Mouse (Mus musculus) limb, embryonic 14.5 days (tissue): ENCODE measurements around the gene 2510009E07Rik. TPM values are rescaled to one million over a fixed set of nuclear protein-coding genes. Genes with fewer than 3 reads are reported as not detected.

Experiments
- ATAC-seq: fragments of 200-750 bp; cut with Nextera tagmentation; 2 replicates; pipeline ENCODE4 v1.8.0; 2017; ENCODE audit warnings: low read depth, moderate number of reproducible peaks, moderate TSS enrichment; ENCODE audit not compliant: low FRiP score
- DNase-seq: peaks from one replicate; pipeline ENCODE4 v3.0.0-alpha.2; 2015; ENCODE audit warnings: low spot score
- H3K27ac ChIP-seq: fragments of 300-500 bp; sonication (generic); replicated peaks from 2 replicates; pipeline ENCODE4 v1.5.1; 2014; ENCODE audit warnings: low read depth, mild to moderate bottlenecking, low read length, moderate library complexity, mixed read lengths
- H3K27me3 ChIP-seq: fragments of 300-500 bp; sonication (generic); 2 replicates; pipeline ENCODE4 v1.6.1; 2014; ENCODE audit warnings: low read length, mixed read lengths; ENCODE audit not compliant: control insufficient read depth, insufficient read depth
- H3K36me3 ChIP-seq: fragments of 300-500 bp; sonication (generic); 2 replicates; pipeline ENCODE4 v1.6.1; 2014; ENCODE audit warnings: mild to moderate bottlenecking, low read length, moderate library complexity, mixed read lengths; ENCODE audit not compliant: control insufficient read depth, insufficient read depth
- H3K4me1 ChIP-seq: fragments of 300-500 bp; sonication (generic); 2 replicates; pipeline ENCODE4 v1.6.1; 2014; ENCODE audit warnings: antibody characterized with exemption, low read length, mixed read lengths; ENCODE audit not compliant: control insufficient read depth, insufficient read depth
- H3K4me2 ChIP-seq: fragments of 300-500 bp; sonication (generic); replicated peaks from 2 replicates; pipeline ENCODE4 v1.6.1; 2014; ENCODE audit warnings: low read depth, mild to moderate bottlenecking, low read length, moderate library complexity; ENCODE audit not compliant: severe bottlenecking
- H3K4me3 ChIP-seq: fragments of 300-500 bp; sonication (generic); replicated peaks from 2 replicates; pipeline ENCODE4 v1.5.1; 2014; ENCODE audit warnings: low read length
- H3K9ac ChIP-seq: fragments of 300-500 bp; sonication (generic); 2 replicates; pipeline ENCODE4 v1.6.1; 2014; ENCODE audit warnings: mild to moderate bottlenecking, low read depth, low read length, moderate library complexity; ENCODE audit not compliant: severe bottlenecking
- H3K9me3 ChIP-seq: fragments of 300-500 bp; sonication (generic); 2 replicates; pipeline ENCODE4 v1.6.1; 2016; ENCODE audit warnings: low read length; ENCODE audit not compliant: control insufficient read depth
- POLR2A ChIP-seq: fragments of 200-500 bp; IDR thresholded peaks from 2 replicates; pipeline ENCODE4 v1.8.0; 2012; ENCODE audit warnings: inconsistent platforms, mild to moderate bottlenecking, moderate library complexity, borderline replicate concordance; ENCODE audit not compliant: insufficient read depth, insufficient read length; ENCODE audit errors: extremely low read depth
- WGBS: fragments of 180-500 bp; shearing (Covaris S2); extraction: QIAGEN DNeasy Blood & Tissue Kit; methylation state at CpG from one replicate; pipeline ENCODE4 v1.1.7; 2014; 5-methylcytosine and 5-hydroxymethylcytosine counted together
- polyA plus RNA-seq, 2 experiments: library from polyadenylated mRNA; depleted of rRNA in 1 of 2; stranded (reverse) in 1 of 2; unstranded in 1 of 2; fragments of >200 nt; fragmentation: Nextera tagmentation in 1 of 2; extraction: Ambion mirVana in 1 of 2; gene quantifications; 2 replicates each; pipeline versions ENCODE4 v1.2.1 to v1.2.3; 2012 to 2014

Gene 2510009E07Rik
- polyA plus RNA-seq, 2 experiments = 23.6 to 26.3 TPM

DNA sequence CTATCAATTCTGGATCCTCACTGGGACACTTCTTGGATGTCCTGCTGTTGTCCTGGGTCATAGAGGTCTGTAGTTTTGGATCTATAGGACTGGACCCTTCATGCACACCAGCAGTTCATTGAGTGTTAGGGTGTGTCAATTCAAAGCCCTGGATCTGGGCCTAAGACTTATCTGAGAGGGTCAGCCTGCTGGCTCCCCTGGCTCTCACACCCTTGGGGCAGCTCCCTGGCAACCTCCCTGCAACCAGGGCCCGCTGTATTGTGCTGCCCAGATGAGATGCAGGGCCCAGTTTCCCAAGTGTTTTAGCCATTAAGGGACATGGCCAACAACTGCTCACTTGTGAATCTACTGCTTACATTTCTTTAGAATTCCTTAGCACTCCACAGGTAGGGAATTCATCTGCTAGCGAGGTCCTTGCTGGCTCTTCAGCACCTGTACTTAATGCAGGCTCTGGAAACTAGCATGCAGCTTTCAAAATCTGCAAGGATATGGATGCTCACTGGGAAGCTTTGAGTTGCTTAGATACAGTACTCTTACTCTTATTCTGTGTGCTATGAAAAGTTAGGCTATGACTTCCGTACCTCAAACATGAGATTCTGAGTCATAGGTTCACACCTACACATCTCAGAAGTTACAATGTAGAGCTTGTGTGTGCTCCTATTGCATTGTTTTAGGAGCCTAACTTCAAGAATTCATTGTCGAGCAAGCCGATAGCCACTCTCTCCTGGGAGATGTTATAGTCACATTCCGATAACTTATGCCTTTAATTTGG is 88.0 kb downstream of the 2510009E07Rik start:
- Histone ChIP-seq H3K4me3 (no peak overlapping the region), H3K4me2 (no peak overlapping the region), H3K9ac (no peak overlapping the region), H3K27me3 (no peaks in the 10 kb centered on the region), H3K4me1 (peaks cover 12% of the 10 kb centered on the region), H3K9me3 (no peaks in the 10 kb centered on the region), H3K36me3 (no peaks in the 10 kb centered on the region), H3K27ac (no peak overlapping the region)
- WGBS = 73% methylated on average over 6 of the region's 6 CpGs
- DNase-seq (no peak), ATAC-seq (no peak)
- TF ChIP-seq POLR2A = no peak

DNA sequence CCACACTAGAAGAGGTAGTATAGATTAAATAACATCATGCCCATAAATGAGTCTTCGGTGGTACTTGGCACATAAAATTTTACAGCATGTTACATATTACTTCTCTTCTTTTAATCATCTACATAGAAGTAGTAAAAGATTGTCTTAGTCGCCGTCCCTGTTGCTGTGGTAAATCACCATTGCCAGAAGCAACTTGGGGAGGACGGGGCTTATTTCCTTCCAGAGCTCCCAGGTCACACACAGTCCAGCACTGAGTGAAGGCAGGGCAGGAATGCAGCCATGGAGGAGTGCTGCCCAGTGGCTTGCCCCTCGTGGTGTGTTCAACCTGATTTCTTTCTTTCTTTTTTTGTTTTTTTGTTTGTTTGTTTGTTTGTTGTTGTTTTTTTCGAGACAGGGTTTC is 90.1 kb downstream of the 2510009E07Rik start:
- Histone ChIP-seq H3K4me1 (peaks cover 12% of the 10 kb centered on the region), H3K4me2 (no peak overlapping the region), H3K36me3 (no peaks in the 10 kb centered on the region), H3K9ac (no peak overlapping the region), H3K27ac (no peak overlapping the region), H3K4me3 (no peak overlapping the region), H3K27me3 (no peaks in the 10 kb centered on the region), H3K9me3 (no peaks in the 10 kb centered on the region)
- TF ChIP-seq POLR2A = no peak
- 66% methylated on average over 6 of the region's 6 CpGs for WGBS
- DNase-seq (no peak), ATAC-seq (no peak)

Other genes starting within 250 kb of the 2510009E07Rik start
- 4.7 and 4.8 TPM in 2 replicates for gene Ehhadh, start 93.1 kb upstream of the 2510009E07Rik start, polyA plus RNA-seq (2012; rRNA removed)
- 2.3 and 2.7 TPM in 2 replicates for gene Ehhadh, start 93.1 kb upstream of the 2510009E07Rik start, polyA plus RNA-seq (2014; fragmentation: Nextera tagmentation; extraction: Ambion mirVana)
- 1.2 and 1.4 TPM in 2 replicates for gene Map3k13, start 99.7 kb upstream of the 2510009E07Rik start, polyA plus RNA-seq (2012; rRNA removed)
- gene Map3k13, start 99.7 kb upstream of the 2510009E07Rik start, polyA plus RNA-seq (2014; fragmentation: Nextera tagmentation; extraction: Ambion mirVana) = 0.79 and 0.92 TPM in 2 replicates